Mouse (Mus musculus): ENCODE measurements around the gene Npy5r.

Gene Npy5r

GRCm38 (mm10) chr8:66687511-66688329, at the start of gene Npy5r:
TSS of gene Npy5r (minus strand) at chr8:66688128.
- DNase-seq (ENCODE audit: extremely low spot score, low read depth, low spot score), result no peak

- no peak for DNase-seq (ENCODE audit: extremely low spot score, low read depth, low spot score)
Measured at GRCm38 (mm10) chr8:66731957-66732356, 44.0 kb upstream of the Npy5r start.

GRCm38 (mm10) chr8:66729446-66729845, 41.5 kb upstream of the Npy5r start:
- DNase-seq (ENCODE audit: extremely low spot score, low read depth, low spot score), result no peak

GRCm38 (mm10) chr8:66722835-66723234, 34.9 kb upstream of the Npy5r start:
- DNase-seq (ENCODE audit: extremely low spot score, low read depth, low spot score), result no peak

GRCm38 (mm10) chr8:66714324-66714975, 26.5 kb upstream of the Npy5r start:
- no peak for DNase-seq (ENCODE audit: extremely low spot score, low read depth, low spot score)

- DNase-seq (ENCODE audit: extremely low spot score, low read depth, low spot score), result no peak
Measured at GRCm38 (mm10) chr8:66698782-66699181, 10.9 kb upstream of the Npy5r start.

- DNase-seq (ENCODE audit: extremely low spot score, low read depth, low spot score), result no peak
Measured at GRCm38 (mm10) chr8:66698011-66698410, 10.1 kb upstream of the Npy5r start.

- DNase-seq (ENCODE audit: extremely low spot score, low read depth, low spot score), result peak; percentile 42
Measured at GRCm38 (mm10) chr8:66696970-66697843, 9.3 kb upstream of the Npy5r start, which contains the start of gene Npy1r. TSS of gene Npy1r (plus strand) at chr8:66697192.

GRCm38 (mm10) chr8:66690402-66690801, 2.5 kb upstream of the Npy5r start:
- no peak for DNase-seq (ENCODE audit: extremely low spot score, low read depth, low spot score)

GRCm38 (mm10) chr8:66688799-66689198, 871 bp upstream of the Npy5r start:
- no peak for DNase-seq (ENCODE audit: extremely low spot score, low read depth, low spot score)

- no peak for DNase-seq (ENCODE audit: extremely low spot score, low read depth, low spot score)
Measured at GRCm38 (mm10) chr8:66688395-66688794, 467 bp upstream of the Npy5r start.

- DNase-seq (ENCODE audit: extremely low spot score, low read depth, low spot score), result no peak
Measured at GRCm38 (mm10) chr8:66681261-66681660, 6.7 kb downstream of the Npy5r start.

GRCm38 (mm10) chr8:66630721-66631120, 57.2 kb downstream of the Npy5r start:
- no peak for DNase-seq (ENCODE audit: extremely low spot score, low read depth, low spot score)

Measured in hindlimb bud, embryonic 11.5 days (tissue).